Mouse (Mus musculus) urinary bladder, postnatal 10 days (tissue): ENCODE results near the gene Nr0b1.

Experiments
- DNase-seq: peaks from one replicate; pipeline ENCODE4 v3.0.0; 2022; ENCODE audit warnings: low spot score

The Nr0b1 gene

DNA sequence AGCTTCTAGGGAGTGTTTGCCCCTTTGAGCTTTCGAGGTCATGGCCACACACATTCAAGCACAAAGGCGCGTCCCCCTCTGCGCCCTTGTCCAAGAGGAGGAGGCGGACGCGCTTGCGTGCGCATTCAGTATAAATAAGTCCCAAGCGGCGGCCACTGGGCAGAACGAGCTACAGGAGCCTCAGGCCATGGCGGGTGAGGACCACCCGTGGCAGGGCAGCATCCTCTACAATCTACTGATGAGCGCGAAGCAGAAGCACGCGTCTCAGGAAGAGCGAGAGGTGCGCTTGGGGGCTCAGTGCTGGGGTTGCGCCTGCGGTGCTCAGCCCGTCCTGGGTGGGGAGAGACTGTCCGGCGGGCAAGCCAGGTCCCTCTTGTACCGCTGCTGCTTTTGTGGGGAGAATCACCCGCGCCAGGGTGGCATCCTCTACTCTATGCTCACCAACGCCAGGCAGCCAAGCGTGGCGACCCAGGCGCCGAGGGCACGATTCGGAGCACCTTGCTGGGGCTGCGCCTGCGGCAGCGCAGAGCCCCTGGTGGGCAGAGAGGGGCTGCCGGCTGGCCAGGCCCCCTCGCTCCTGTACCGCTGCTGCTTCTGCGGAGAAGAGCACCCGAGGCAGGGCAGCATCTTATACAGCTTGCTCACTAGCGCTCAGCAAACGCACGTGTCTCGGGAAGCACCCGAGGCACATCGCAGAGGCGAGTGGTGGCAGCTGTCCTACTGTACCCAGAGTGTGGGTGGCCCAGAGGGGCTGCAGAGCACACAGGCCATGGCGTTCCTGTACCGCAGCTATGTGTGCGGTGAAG, at the start of gene Nr0b1:
TSS of gene Nr0b1 (plus strand) at position 151 of the 806 bp plus-strand sequence.
- DNase-seq: no peak

DNA sequence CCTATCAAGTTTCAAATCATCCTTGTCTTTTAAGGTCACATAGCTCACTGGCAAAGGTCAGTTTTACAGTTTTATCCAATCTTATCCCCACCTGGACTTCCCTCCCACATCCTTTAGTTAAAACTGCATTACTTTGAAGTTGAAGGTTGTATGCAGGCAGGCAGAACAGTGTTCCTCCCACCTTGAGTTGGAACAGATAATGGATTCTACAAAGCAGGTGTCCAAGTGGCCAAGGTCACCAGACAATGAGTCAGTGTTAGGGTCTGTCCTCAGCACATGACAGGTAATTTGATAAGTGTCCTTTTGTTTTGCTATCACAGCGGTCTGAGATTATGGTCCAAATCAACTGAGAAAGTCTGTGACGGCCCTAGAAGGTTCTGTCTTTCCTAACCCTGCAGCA, 4.3 kb upstream of the Nr0b1 start:
- no peak for DNase-seq

DNA sequence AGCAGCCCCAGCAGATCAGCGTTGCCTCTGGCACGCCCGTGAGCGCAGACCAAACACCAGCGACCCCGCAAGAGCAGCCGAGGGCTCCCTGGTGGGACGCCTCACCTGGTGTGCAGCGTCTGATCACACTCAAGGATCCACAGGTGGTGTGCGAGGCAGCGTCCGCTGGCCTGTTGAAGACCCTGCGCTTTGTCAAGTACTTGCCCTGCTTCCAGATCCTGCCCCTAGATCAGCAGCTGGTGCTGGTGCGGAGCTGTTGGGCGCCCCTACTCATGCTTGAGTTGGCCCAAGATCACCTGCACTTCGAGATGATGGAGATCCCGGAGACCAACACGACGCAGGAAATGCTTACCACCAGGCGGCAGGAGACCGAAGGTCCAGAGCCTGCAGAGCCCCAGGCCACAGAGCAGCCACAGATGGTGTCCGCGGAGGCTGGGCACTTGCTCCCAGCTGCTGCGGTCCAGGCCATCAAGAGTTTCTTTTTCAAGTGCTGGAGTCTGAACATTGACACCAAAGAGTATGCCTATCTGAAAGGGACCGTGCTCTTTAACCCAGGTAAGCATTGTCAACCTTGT, 943 bp downstream of the Nr0b1 start:
- DNase-seq: no peak

DNA sequence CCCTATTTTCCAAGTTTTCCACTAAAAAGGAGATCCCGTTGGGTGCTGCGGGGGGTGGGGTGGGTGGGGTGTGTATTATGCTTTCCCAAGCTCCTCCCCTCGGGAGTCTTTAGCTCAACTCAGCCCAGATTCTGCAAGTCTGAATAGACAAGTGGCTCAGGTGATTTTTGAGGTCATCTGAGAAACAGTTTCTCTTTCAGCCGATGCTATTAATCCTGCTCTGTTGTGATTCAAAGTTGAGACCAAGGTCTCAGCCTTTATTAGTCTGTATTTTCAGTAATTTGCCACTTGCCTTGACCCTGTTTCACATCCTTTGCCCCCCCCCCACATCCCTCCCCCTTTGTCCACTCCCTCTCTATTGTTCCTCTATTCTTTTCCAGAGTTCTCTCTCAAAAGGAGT, 1.8 kb downstream of the Nr0b1 start:
- DNase-seq: no peak

DNA sequence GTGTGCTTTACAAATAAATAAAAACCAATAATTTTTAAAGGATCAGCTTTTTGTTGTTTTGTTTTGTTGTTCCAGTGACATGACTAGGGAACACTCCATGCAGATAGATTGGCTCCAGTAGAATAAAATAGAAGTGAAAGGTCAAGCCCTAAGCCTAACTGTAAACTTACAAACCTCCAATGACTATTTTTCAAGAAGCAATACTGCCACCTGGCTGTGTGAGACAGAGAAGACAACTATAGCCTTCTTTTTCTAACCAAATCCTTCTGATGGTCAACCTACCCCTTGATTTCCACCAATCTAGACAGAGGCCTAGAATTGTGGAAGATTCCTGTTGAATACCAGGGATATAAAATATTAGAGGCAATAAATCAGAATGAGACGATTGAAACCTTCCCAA, 45.7 kb downstream of the Nr0b1 start:
- no peak for DNase-seq
